Mouse (Mus musculus) cerebellum, adult 18-20 months (tissue): ENCODE results near the gene Mtmr3.

Experiments used
- DNase-seq, 2 experiments: peaks; one replicate each; pipeline ENCODE4 v3.0.0; 2021

Mtmr3 gene

GRCm38 (mm10) chr11:4506486-4506885 lies 88.2 kb downstream of the Mtmr3 start:
- DNase-seq, result no peak

GRCm38 (mm10) chr11:4502206-4502605 lies 92.5 kb downstream of the Mtmr3 start:
- no peak for DNase-seq

- DNase-seq, result peak; percentile 22 to 42
These were observed 93.8 kb downstream of the Mtmr3 start for GRCm38 (mm10) chr11:4500826-4501225.

GRCm38 (mm10) chr11:4500261-4500660 lies 94.4 kb downstream of the Mtmr3 start:
- no peak for DNase-seq

- no peak for DNase-seq
These were observed 95.2 kb downstream of the Mtmr3 start for GRCm38 (mm10) chr11:4499456-4499855.

GRCm38 (mm10) chr11:4498774-4499173 lies 95.9 kb downstream of the Mtmr3 start:
- DNase-seq, result no peak

- DNase-seq, result no peak
These were observed 97.1 kb downstream of the Mtmr3 start for GRCm38 (mm10) chr11:4497501-4498118.

- no peak for DNase-seq
These were observed 99.6 kb downstream of the Mtmr3 start for GRCm38 (mm10) chr11:4495021-4495540.

GRCm38 (mm10) chr11:4489207-4489606 lies 105.5 kb downstream of the Mtmr3 start:
- no peak for DNase-seq

GRCm38 (mm10) chr11:4488798-4489197 lies 105.9 kb downstream of the Mtmr3 start:
- DNase-seq, result no peak

- no peak for DNase-seq
These were observed 106.3 kb downstream of the Mtmr3 start for GRCm38 (mm10) chr11:4488367-4488766.

- peak; percentile 39 for DNase-seq
These were observed 107.2 kb downstream of the Mtmr3 start for GRCm38 (mm10) chr11:4487401-4487965.

- DNase-seq, result no peak
These were observed 110.1 kb downstream of the Mtmr3 start for GRCm38 (mm10) chr11:4484541-4484940.

- no peak for DNase-seq
These were observed 112.0 kb downstream of the Mtmr3 start for GRCm38 (mm10) chr11:4482641-4483040.

- DNase-seq, result peak; percentile 35 to 36
These were observed 118.4 kb downstream of the Mtmr3 start for GRCm38 (mm10) chr11:4476184-4476697.

- DNase-seq, result no peak
These were observed 122.0 kb downstream of the Mtmr3 start for GRCm38 (mm10) chr11:4472464-4473179.

GRCm38 (mm10) chr11:4471734-4472133 lies 122.9 kb downstream of the Mtmr3 start:
- DNase-seq, result no peak

- no peak for DNase-seq
These were observed 123.4 kb downstream of the Mtmr3 start for GRCm38 (mm10) chr11:4471251-4471650.

GRCm38 (mm10) chr11:4469091-4469490 lies 125.6 kb downstream of the Mtmr3 start:
- no peak for DNase-seq

- DNase-seq, result no peak
These were observed 127.2 kb downstream of the Mtmr3 start for GRCm38 (mm10) chr11:4467436-4467835.

GRCm38 (mm10) chr11:4466191-4466590 lies 128.5 kb downstream of the Mtmr3 start:
- no peak for DNase-seq

- no peak for DNase-seq
These were observed 130.0 kb downstream of the Mtmr3 start for GRCm38 (mm10) chr11:4464616-4465015.

GRCm38 (mm10) chr11:4464186-4464585 lies 130.5 kb downstream of the Mtmr3 start:
- no peak for DNase-seq

GRCm38 (mm10) chr11:4462868-4463267 lies 131.8 kb downstream of the Mtmr3 start:
- DNase-seq, result no peak
